Mouse (Mus musculus) midbrain, embryonic 14.5 days (tissue): ENCODE measurements at regions not wholly inside any gene's neighbourhood (a gene's known extent, or its start where the extent isn't known, plus 50 kb on each side); places are given as distances from the start of the nearest gene placed in this dataset.

ENCODE experiments used
- ATAC-seq: fragments of 200-750 bp; cut with Nextera tagmentation; 2 replicates; pipeline ENCODE4 v1.8.0; 2017; ENCODE audit warnings: moderate number of reproducible peaks, moderate library complexity; ENCODE audit not compliant: low FRiP score, low TSS enrichment
- DNase-seq: peaks from one replicate; pipeline ENCODE4 v3.0.0-alpha.2; 2015
- H3K27ac ChIP-seq: fragments of 300-500 bp; sonication (generic); replicated peaks from 2 replicates; pipeline ENCODE4 v1.5.1; 2014; ENCODE audit warnings: mild to moderate bottlenecking, low read depth, low read length, moderate library complexity
- H3K27me3 ChIP-seq: fragments of 300-500 bp; sonication (generic); 2 replicates; pipeline ENCODE4 v1.6.1; 2014; ENCODE audit warnings: low read length, control low read depth, mixed read lengths; ENCODE audit not compliant: control insufficient read depth, insufficient read depth
- H3K36me3 ChIP-seq: fragments of 300-500 bp; sonication (generic); 2 replicates; pipeline ENCODE4 v1.6.1; 2014; ENCODE audit warnings: low read length, control low read depth; ENCODE audit not compliant: control insufficient read depth, insufficient read depth
- H3K4me1 ChIP-seq: fragments of 300-500 bp; sonication (generic); 2 replicates; pipeline ENCODE4 v1.6.1; 2014; ENCODE audit warnings: mild to moderate bottlenecking, antibody characterized with exemption, low read length, control low read depth; ENCODE audit not compliant: control insufficient read depth, insufficient read depth
- H3K4me2 ChIP-seq: fragments of 300-500 bp; sonication (generic); 2 replicates; pipeline ENCODE4 v1.6.1; 2014; ENCODE audit warnings: mild to moderate bottlenecking, low read length, moderate library complexity
- H3K4me3 ChIP-seq: fragments of 300-500 bp; sonication (generic); replicated peaks from 2 replicates; pipeline ENCODE4 v1.5.1; 2014; ENCODE audit warnings: low read depth, low read length
- H3K9ac ChIP-seq: fragments of 300-500 bp; sonication (generic); replicated peaks from 2 replicates; pipeline ENCODE4 v1.6.1; 2014; ENCODE audit warnings: mild to moderate bottlenecking, low read length, moderate library complexity
- H3K9me3 ChIP-seq: fragments of 300-500 bp; sonication (generic); 2 replicates; pipeline ENCODE4 v1.6.1; 2016; ENCODE audit warnings: low read length, control low read depth, mixed read lengths; ENCODE audit not compliant: control insufficient read depth
- WGBS: fragments of 180-500 bp; shearing (Covaris S2); extraction: QIAGEN DNeasy Blood & Tissue Kit; methylation state at CpG from one replicate; pipeline ENCODE4 v1.1.7; 2014; 5-methylcytosine and 5-hydroxymethylcytosine counted together

GRCm38 (mm10) chr4:105908281-105908680, 118.6 kb downstream of the Gm12728 start:
- Histone ChIP-seq H3K4me3 (no peak overlapping the region), H3K9ac (no peak overlapping the region), H3K27me3 (no peaks in the 10 kb centered on the region), H3K4me2 (no peak overlapping the region), H3K36me3 (no peaks in the 10 kb centered on the region), H3K4me1 (no peaks in the 10 kb centered on the region), H3K27ac (no peak overlapping the region), H3K9me3 (no peaks in the 10 kb centered on the region)
- no peak for DNase-seq
- no peak for ATAC-seq

GRCm38 (mm10) chr4:105909272-105909671, 119.6 kb downstream of the Gm12728 start:
- H3K4me2 ChIP-seq: no peak overlapping the region
- no peaks in the 10 kb centered on the region for H3K4me1 ChIP-seq
- H3K9ac ChIP-seq: no peak overlapping the region
- no peaks in the 10 kb centered on the region for H3K27me3 ChIP-seq
- no peak overlapping the region for H3K4me3 ChIP-seq
- no peak overlapping the region for H3K27ac ChIP-seq
- H3K9me3 ChIP-seq: no peaks in the 10 kb centered on the region
- no peak for DNase-seq
- H3K36me3 ChIP-seq: no peaks in the 10 kb centered on the region
- ATAC-seq: no peak
- 85% methylated on average over 4 of the region's 4 CpGs for WGBS

GRCm38 (mm10) chr4:105910666-105911065, 121.0 kb downstream of the Gm12728 start:
- no peaks in the 10 kb centered on the region for H3K27me3 ChIP-seq
- no peak overlapping the region for H3K4me3 ChIP-seq
- no peak overlapping the region for H3K4me2 ChIP-seq
- no peaks in the 10 kb centered on the region for H3K4me1 ChIP-seq
- 91% methylated on average over 5 of the region's 5 CpGs for WGBS
- DNase-seq: no peak
- no peaks in the 10 kb centered on the region for H3K9me3 ChIP-seq
- ATAC-seq: no peak
- no peak overlapping the region for H3K27ac ChIP-seq
- no peak overlapping the region for H3K9ac ChIP-seq
- no peaks in the 10 kb centered on the region for H3K36me3 ChIP-seq

GRCm38 (mm10) chr4:105911678-105912077, 122.0 kb downstream of the Gm12728 start:
- Histone ChIP-seq H3K4me1 (no peaks in the 10 kb centered on the region), H3K9me3 (no peaks in the 10 kb centered on the region), H3K4me3 (no peak overlapping the region), H3K27me3 (no peaks in the 10 kb centered on the region), H3K36me3 (no peaks in the 10 kb centered on the region), H3K4me2 (no peak overlapping the region), H3K9ac (no peak overlapping the region), H3K27ac (no peak overlapping the region)
- no peak for ATAC-seq
- 71% methylated on average over 6 of the region's 6 CpGs for WGBS
- DNase-seq: no peak

- Histone ChIP-seq H3K4me3 (no peak overlapping the region), H3K36me3 (no peaks in the 10 kb centered on the region), H3K27ac (no peak overlapping the region), H3K4me1 (no peaks in the 10 kb centered on the region), H3K9ac (no peak overlapping the region), H3K4me2 (no peak overlapping the region), H3K27me3 (no peaks in the 10 kb centered on the region), H3K9me3 (no peaks in the 10 kb centered on the region)
- no peak for ATAC-seq
- WGBS: 91% methylated on average over 4 of the region's 4 CpGs
- no peak for DNase-seq
Measured at GRCm38 (mm10) chr4:105912296-105912695, 122.6 kb downstream of the Gm12728 start.

- Histone ChIP-seq H3K27ac (no peak overlapping the region), H3K9ac (no peak overlapping the region), H3K4me2 (no peak overlapping the region), H3K36me3 (no peaks in the 10 kb centered on the region), H3K4me3 (no peak overlapping the region), H3K4me1 (no peaks in the 10 kb centered on the region), H3K9me3 (no peaks in the 10 kb centered on the region), H3K27me3 (no peaks in the 10 kb centered on the region)
- DNase-seq (peak; percentile 61), ATAC-seq (no peak)
- WGBS: 39% methylated on average over 6 of the region's 6 CpGs
Measured at GRCm38 (mm10) chr4:105914996-105915395, 125.3 kb downstream of the Gm12728 start.

GRCm38 (mm10) chr4:105916229-105916628, 126.6 kb downstream of the Gm12728 start:
- no peaks in the 10 kb centered on the region for H3K27me3 ChIP-seq
- no peak overlapping the region for H3K9ac ChIP-seq
- H3K4me1 ChIP-seq: no peaks in the 10 kb centered on the region
- H3K36me3 ChIP-seq: no peaks in the 10 kb centered on the region
- ATAC-seq (no peak), DNase-seq (no peak)
- H3K4me3 ChIP-seq: no peak overlapping the region
- H3K9me3 ChIP-seq: no peaks in the 10 kb centered on the region
- WGBS: 94% methylated on average over 9 of the region's 9 CpGs
- no peak overlapping the region for H3K4me2 ChIP-seq
- no peak overlapping the region for H3K27ac ChIP-seq

- Histone ChIP-seq H3K9ac (no peak overlapping the region), H3K4me1 (no peaks in the 10 kb centered on the region), H3K27ac (no peak overlapping the region), H3K36me3 (no peaks in the 10 kb centered on the region), H3K27me3 (no peaks in the 10 kb centered on the region), H3K4me3 (no peak overlapping the region), H3K4me2 (no peak overlapping the region), H3K9me3 (no peaks in the 10 kb centered on the region)
- 87% methylated on average over 6 of the region's 6 CpGs for WGBS
- DNase-seq (peak; percentile 9), ATAC-seq (no peak)
Measured at GRCm38 (mm10) chr4:105924781-105925382, 135.2 kb downstream of the Gm12728 start.

- Histone ChIP-seq H3K4me2 (no peak overlapping the region), H3K4me1 (no peaks in the 10 kb centered on the region), H3K9ac (no peak overlapping the region), H3K36me3 (no peaks in the 10 kb centered on the region), H3K4me3 (no peak overlapping the region), H3K27me3 (no peaks in the 10 kb centered on the region), H3K9me3 (no peaks in the 10 kb centered on the region), H3K27ac (no peak overlapping the region)
- DNase-seq (no peak), ATAC-seq (no peak)
- 94% methylated on average over 2 of the region's 2 CpGs for WGBS
Measured at GRCm38 (mm10) chr4:105925506-105925905, 135.8 kb downstream of the Gm12728 start.
